Mouse (Mus musculus) bone marrow, adult 2 months (tissue): ENCODE measurements at regions not wholly inside any gene's neighbourhood (a gene's known extent, or its start where the extent isn't known, plus 50 kb on each side); places are given as distances from the start of the nearest gene placed in this dataset.

Experiments used
- CTCF ChIP-seq: fragments of 200-500 bp; IDR thresholded peaks from 2 replicates; pipeline ENCODE4 v1.5.1; 2011; ENCODE audit warnings: low read length, control low read depth; ENCODE audit not compliant: control insufficient read depth, insufficient read depth
- POLR2A ChIP-seq: fragments of 200-500 bp; IDR thresholded peaks from 2 replicates; pipeline ENCODE4 v1.6.1; 2011; ENCODE audit warnings: low read depth, mild to moderate bottlenecking, control low read depth, low read length, borderline replicate concordance; ENCODE audit not compliant: control insufficient read depth

DNA sequence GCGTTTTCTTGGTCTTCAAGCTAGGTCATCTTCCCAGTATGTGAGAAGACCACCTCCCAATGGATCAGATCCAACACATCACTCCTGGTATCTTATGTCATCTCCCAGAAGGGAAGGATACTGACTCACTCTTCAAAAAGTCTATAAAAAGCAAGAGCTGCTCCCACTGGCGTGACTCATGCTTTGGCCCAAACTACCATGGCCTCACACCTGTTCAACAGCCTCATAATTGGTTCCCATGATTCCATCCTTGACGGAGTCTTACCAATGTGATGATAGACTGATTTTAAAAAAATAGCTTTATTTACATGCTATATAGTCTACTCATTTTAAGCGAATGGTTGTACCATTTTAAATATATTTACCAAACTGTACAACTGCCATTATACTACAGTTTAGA, 98.9 kb upstream of the Arid5b start:
- no peak for TF ChIP-seq CTCF
- no peak for TF ChIP-seq POLR2A
